Mouse (Mus musculus): ENCODE results near the gene Cdkn2d.
"Not testable (repeated sequence)": the region's sequence is repeated elsewhere in the genome, so short reads cannot be mapped to it uniquely, and the experiment has no call there.

The Cdkn2d gene

DNA sequence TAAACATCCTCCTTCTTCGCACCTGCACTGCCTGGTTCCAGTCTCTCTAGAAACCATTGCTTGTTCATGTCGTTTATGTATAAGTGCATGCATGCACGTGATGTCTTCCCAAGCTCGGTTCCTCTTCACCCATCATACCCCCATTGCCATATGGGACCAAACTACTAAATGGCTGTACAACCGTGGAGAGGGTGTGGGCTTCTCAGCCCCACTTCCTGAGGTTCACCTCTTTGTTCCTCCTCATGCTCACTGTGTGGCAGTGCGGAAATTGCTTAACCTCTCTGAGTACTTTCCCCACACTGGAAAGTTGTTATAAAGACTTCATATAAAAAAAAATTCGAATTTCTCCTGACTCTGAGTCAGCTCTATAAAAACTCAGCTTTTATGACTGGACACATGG lies 25.5 kb upstream of the Cdkn2d start:
- DNase-seq: no peak

- no peak for DNase-seq
Measured at GRCm38 (mm10) chr9:21315421-21315820, 24.2 kb upstream of the Cdkn2d start.

- DNase-seq: no peak
Measured at GRCm38 (mm10) chr9:21314367-21315140, 23.3 kb upstream of the Cdkn2d start.

GRCm38 (mm10) chr9:21313394-21313793 lies 22.2 kb upstream of the Cdkn2d start:
- peak; percentile 87 to 88 for DNase-seq

DNA sequence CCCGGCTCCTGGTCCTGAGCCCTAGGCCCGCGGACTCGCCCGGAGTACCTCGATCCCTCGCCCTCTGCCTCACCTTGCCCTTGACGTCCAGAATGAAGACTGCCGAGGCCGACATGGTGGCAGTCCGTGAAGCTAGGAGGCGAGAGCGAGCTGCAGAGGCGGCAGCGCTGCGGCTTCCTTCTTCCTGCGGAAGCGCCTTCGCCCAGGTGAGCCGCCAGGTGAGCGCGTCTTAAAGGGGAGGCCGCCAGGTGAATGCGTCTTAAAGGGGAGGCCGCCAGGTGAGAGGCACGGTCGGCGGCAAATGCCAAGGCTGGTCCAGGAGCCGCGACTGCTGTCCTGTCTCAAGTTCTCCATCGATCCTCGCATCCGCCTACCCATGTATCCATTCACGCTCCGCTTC lies 20.9 kb upstream of the Cdkn2d start, which contains the start of gene Ap1m2:
Gene Ap1m2, minus strand, starts transcription at position 204 of the 400 bp plus-strand sequence.
- DNase-seq: peak; percentile 67 to 83

GRCm38 (mm10) chr9:21311695-21312094 lies 20.5 kb upstream of the Cdkn2d start:
- no peak for DNase-seq

DNA sequence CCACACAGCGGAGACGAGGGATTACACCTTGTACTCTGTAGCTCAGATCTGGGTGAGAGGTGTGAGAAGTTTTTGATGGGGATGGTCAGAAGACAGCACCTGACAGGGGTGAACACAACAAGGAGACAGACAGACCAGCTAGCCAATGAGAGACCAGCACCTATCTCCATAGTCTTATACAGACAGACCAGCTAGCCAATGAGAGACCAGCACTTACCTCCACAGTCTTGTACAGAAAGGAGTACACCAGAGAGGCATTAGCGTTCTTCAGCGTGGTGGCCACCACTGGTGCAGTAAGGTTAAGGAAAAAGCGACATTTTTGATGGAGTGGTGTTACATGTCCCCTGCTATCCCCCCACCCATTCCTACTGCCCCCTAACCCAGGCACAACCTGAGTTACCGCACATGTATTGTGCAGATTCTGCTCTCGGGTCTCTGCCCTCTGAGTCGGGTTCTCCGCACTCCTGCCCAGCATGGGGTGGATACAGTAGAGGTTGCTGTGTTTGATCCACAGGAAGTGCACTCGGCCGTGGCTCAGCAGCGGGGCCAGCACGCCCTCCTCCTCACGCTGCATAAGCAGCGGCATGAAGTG lies 18.0 kb upstream of the Cdkn2d start:
- DNase-seq: peak; percentile 58 to 73

GRCm38 (mm10) chr9:21305065-21305464 lies 13.9 kb upstream of the Cdkn2d start:
- DNase-seq: no peak

DNA sequence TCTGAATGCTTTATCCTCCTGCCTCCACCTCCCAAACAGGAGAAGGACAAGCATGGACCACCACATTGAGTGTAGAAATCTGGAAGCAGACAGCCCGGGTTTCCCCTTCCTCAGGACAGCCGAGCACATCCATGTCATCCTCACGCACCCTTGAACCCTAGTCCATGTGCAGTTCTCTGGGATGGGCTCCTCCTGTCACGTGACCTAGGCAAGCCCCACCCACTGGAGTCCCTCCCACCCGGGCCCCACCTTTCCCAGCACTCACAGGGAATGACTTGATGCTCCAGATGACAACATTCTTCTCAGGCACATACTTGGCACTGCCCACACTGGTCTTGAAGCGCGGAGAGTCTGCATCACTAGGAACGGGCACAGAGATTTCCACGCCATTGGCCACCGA lies 7.8 kb upstream of the Cdkn2d start:
- no peak for DNase-seq

DNA sequence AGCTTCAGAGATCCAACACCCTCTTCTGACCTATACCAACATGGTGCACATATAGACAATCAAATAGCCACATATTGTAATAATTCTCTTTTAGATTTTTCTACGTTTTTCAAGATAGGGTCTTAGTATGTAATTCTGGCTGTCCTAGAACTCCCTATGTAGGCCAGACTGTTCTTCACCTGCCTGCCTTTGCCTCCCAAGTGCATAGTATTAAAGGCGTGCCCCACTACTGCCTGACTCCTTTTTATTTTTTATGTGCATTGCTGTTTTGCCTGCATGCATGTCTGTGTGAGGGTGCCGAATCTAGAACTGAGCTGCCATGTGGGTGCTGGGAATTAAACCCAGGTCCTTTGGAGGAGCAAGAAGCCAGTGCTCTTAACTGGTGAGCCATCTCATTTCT lies 1.1 kb upstream of the Cdkn2d start:
- no peak for DNase-seq

- not testable (repeated sequence) for DNase-seq
Measured at GRCm38 (mm10) chr9:21291868-21292267, 661 bp upstream of the Cdkn2d start.

GRCm38 (mm10) chr9:21290589-21290988 lies 618 bp downstream of the Cdkn2d start:
- no peak for DNase-seq

DNA sequence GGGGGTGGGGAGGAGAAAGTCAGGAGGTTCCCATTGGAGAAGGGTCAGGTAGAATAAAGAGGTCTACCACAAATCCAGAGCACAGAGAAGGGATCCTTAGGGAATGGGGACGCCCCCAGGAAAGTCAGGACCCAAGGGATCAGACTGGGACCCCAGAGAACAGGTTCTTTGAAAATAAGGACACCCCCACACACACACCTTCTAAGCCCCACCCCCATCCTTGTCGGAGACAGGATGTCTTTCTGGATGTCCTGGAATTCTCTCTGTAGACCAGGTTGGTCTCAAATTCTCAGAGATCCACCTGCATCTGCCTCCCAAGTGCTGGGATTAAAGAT lies 1.9 kb downstream of the Cdkn2d start:
- no peak for DNase-seq

DNA sequence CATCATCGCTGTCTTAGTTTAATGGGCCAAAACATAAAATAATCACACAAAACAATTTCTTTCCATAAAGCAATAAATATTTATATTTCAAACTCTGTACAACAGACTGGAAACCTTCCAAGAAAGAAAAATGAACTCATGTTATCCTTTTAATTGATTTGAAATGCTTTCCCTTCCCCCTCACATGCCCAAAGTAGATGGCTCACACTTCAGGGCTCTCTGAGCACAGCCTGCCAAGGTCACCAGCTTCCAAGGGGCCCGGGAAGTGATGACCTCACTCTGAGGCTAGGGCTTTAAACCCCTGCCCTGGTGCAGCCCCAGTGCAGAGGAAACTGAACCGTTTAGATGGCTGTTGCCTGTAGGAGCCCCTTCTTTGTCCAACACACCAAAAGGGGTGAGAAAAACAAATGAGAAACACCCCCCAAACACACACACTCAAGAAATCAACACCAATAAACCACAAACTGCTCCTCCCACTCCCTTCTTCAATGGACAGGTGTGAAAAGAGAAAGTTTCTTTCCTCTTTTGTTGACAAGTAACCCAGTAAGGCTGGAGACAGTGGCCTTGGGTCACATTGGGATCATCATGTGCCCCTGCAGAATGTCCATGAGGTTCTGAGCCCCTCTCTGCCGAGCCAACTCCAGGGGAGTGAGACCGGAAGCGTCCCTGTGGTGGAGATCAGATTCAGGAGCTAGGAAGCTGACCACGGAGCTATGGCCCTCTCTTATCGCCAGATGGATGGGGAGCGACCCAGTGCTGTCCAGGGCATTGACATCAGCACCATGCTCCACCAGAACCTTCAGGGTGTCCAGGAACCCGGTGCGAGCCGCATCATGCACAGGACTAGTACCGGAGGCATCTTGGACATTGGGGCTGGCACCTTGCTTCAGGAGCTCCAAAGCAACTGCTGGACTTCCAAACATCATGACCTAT lies 2.5 kb downstream of the Cdkn2d start:
- peak in 1 of 2 experiments; percentile 54 for DNase-seq

GRCm38 (mm10) chr9:21287571-21288402 lies 3.4 kb downstream of the Cdkn2d start, which contains the start of gene Kri1:
Gene Kri1, minus strand, starts transcription at chr9:21287969.
- peak; percentile 99 for DNase-seq

- DNase-seq: no peak
Measured at GRCm38 (mm10) chr9:21286753-21287152, 4.5 kb downstream of the Cdkn2d start.

DNA sequence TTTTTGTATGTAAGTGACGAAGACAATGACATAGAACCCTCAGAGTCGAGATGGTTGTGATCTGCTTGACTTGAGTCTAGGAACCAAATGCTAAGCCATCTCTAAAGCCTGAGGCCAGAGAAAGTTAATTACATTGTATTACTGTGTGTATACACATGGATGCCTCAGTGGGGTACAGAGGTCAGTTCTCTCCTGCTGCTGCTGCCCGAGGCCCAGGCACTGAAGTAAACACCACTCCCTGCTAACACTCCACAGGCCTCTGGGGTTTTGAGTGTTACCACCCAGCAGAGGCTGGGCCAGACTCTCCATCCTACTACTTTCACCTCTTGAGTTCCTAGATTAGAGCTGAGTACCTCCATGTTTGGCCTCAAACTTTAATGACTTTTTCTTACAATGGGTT lies 7.2 kb downstream of the Cdkn2d start:
- DNase-seq: peak; percentile 26 to 59

- no peak for DNase-seq
Measured at GRCm38 (mm10) chr9:21283591-21283990, 7.6 kb downstream of the Cdkn2d start.

DNA sequence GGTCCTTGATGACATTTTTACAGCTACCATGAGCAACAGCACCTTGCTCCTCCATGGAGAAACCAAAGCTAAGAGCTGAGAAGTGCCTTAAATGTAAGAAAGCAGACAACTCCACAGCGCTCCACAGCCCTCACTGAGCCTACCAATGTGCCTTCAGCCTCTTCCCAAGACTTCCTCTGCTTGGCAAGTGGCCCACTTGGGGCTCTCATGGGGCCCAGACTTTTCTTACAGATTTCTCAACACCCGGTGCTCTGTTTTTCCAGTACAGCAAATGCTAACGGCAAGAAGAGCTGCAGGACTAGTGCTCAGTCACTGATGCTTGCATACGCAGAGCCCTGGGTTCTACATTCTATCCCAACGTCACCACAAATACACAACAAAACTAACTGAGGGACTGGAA lies 13.4 kb downstream of the Cdkn2d start:
- no peak for DNase-seq

- DNase-seq: no peak
Measured at GRCm38 (mm10) chr9:21276307-21276706, 14.9 kb downstream of the Cdkn2d start.

DNA sequence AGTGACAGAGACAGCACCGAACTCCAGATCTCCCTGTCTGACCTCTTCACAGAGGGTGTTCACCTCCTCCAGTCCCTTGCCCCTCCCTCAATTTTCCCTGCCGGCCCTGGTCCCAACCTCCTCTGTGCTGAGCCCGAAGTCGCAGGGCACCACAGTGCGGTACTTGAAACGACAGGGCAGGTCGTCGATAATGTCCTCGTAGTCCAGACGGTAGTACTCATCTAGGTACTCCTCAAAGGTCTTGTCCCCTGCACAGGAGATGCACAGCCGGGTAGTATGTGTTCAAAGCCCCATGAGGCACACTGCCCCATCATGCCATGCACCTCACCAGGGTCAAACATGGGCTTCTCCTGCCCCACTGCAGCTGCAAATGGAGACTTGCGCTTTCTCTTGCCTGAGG lies 15.5 kb downstream of the Cdkn2d start:
- DNase-seq: no peak

DNA sequence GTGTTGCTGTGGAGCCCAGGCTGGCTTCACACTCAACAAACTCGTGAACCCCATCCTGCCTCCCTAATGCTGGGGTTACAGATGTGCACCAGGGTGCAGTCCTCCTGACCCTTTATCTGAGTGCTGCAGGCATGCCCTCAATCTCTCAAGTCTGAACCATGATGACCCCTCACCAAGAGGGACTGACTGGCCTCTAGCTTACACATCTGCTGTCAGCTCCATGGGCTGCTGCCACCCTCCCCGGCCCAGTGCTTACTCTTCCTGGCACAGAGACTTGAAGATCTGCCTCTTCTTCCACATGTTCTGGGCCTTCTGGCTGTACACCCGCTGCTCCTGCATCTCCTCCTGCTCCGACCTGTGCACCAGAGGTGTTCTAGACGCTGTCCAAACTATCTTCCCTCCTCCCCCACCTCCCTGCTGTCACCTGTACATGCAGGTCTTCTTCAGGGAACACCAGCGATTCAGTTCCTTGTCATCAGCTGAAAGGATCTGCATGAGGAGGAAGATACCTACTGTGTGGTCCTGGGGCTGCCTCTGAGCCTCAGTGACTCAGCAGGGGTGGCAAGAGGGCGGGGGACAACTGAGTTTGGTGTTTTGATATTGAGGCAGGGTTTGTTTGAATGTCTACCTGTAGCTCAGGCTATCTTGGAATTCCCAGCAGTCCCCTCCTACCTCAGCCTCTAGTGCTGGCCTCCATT lies 16.0 kb downstream of the Cdkn2d start:
- no peak for DNase-seq
